Mouse (Mus musculus) midbrain, embryonic 14.5 days (tissue): ENCODE measurements at regions not wholly inside any gene's neighbourhood (a gene's known extent, or its start where the extent isn't known, plus 50 kb on each side); places are given as distances from the start of the nearest gene placed in this dataset.
A peak's percentile ranks its signal among the peaks of the same experiment; 100 is the strongest.

Experiments
- ATAC-seq: fragments of 200-750 bp; cut with Nextera tagmentation; 2 replicates; pipeline ENCODE4 v1.8.0; 2017; ENCODE audit warnings: moderate number of reproducible peaks, moderate library complexity; ENCODE audit not compliant: low FRiP score, low TSS enrichment
- DNase-seq: peaks from one replicate; pipeline ENCODE4 v3.0.0-alpha.2; 2015
- H3K27ac ChIP-seq: fragments of 300-500 bp; sonication (generic); replicated peaks from 2 replicates; pipeline ENCODE4 v1.5.1; 2014; ENCODE audit warnings: mild to moderate bottlenecking, low read depth, low read length, moderate library complexity
- H3K27me3 ChIP-seq: fragments of 300-500 bp; sonication (generic); 2 replicates; pipeline ENCODE4 v1.6.1; 2014; ENCODE audit warnings: low read length, control low read depth, mixed read lengths; ENCODE audit not compliant: control insufficient read depth, insufficient read depth
- H3K36me3 ChIP-seq: fragments of 300-500 bp; sonication (generic); 2 replicates; pipeline ENCODE4 v1.6.1; 2014; ENCODE audit warnings: low read length, control low read depth; ENCODE audit not compliant: control insufficient read depth, insufficient read depth
- H3K4me1 ChIP-seq: fragments of 300-500 bp; sonication (generic); 2 replicates; pipeline ENCODE4 v1.6.1; 2014; ENCODE audit warnings: mild to moderate bottlenecking, antibody characterized with exemption, low read length, control low read depth; ENCODE audit not compliant: control insufficient read depth, insufficient read depth
- H3K4me2 ChIP-seq: fragments of 300-500 bp; sonication (generic); 2 replicates; pipeline ENCODE4 v1.6.1; 2014; ENCODE audit warnings: mild to moderate bottlenecking, low read length, moderate library complexity
- H3K4me3 ChIP-seq: fragments of 300-500 bp; sonication (generic); replicated peaks from 2 replicates; pipeline ENCODE4 v1.5.1; 2014; ENCODE audit warnings: low read depth, low read length
- H3K9ac ChIP-seq: fragments of 300-500 bp; sonication (generic); replicated peaks from 2 replicates; pipeline ENCODE4 v1.6.1; 2014; ENCODE audit warnings: mild to moderate bottlenecking, low read length, moderate library complexity
- H3K9me3 ChIP-seq: fragments of 300-500 bp; sonication (generic); 2 replicates; pipeline ENCODE4 v1.6.1; 2016; ENCODE audit warnings: low read length, control low read depth, mixed read lengths; ENCODE audit not compliant: control insufficient read depth
- WGBS: fragments of 180-500 bp; shearing (Covaris S2); extraction: QIAGEN DNeasy Blood & Tissue Kit; methylation state at CpG from one replicate; pipeline ENCODE4 v1.1.7; 2014; 5-methylcytosine and 5-hydroxymethylcytosine counted together

DNA sequence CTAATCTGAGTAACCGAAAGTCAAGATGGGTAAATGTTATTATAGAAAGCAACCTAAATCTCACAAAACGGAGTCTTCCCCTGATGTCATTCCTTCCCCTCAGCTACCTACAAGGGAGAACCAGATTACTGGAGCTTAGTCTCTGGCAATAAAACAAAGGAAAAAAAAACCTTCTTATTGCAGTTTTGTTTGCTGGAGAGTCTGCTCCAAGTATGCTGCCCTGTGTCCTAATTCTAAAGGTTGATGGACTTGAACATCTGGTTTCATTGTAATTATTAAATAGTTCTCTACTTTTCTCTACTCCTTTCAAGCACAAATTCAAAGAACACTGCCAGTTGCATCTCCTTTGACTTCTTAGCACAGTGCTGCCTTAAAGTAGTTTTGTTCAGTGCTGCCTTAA lies 209.4 kb upstream of the Prmt6 start:
- Histone ChIP-seq H3K27me3 (no peaks in the 10 kb centered on the region), H3K4me3 (no peak overlapping the region), H3K27ac (no peak overlapping the region), H3K36me3 (no peaks in the 10 kb centered on the region), H3K4me1 (no peaks in the 10 kb centered on the region), H3K4me2 (no peak overlapping the region), H3K9me3 (no peaks in the 10 kb centered on the region), H3K9ac (no peak overlapping the region)
- no peak for DNase-seq
- 79% methylated on average over 2 of the region's 2 CpGs for WGBS
- ATAC-seq: no peak

DNA sequence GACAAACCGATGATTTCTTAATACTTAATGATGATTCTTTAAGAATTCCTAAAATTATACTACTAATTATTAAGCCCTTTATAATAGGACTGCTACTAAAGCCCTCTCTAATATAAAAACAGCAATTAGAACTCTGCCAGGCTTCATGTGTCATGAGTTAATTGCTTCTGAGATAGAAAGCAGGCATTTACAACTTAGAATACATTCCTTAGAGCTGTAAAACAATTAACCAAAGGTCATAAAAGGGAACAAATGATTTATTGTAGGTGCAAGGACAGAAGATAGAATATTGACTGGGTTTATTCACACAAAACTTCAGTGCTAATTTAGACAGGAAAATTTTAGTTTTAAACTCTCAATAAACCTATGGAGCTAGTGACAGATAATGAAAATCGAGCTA lies 208.1 kb upstream of the Prmt6 start:
- Histone ChIP-seq H3K27ac (no peak overlapping the region), H3K4me3 (no peak overlapping the region), H3K36me3 (no peaks in the 10 kb centered on the region), H3K27me3 (no peaks in the 10 kb centered on the region), H3K4me1 (no peaks in the 10 kb centered on the region), H3K4me2 (no peak overlapping the region), H3K9ac (no peak overlapping the region), H3K9me3 (no peaks in the 10 kb centered on the region)
- 90% methylated on average over 2 of the region's 2 CpGs for WGBS
- DNase-seq: no peak
- ATAC-seq: no peak

DNA sequence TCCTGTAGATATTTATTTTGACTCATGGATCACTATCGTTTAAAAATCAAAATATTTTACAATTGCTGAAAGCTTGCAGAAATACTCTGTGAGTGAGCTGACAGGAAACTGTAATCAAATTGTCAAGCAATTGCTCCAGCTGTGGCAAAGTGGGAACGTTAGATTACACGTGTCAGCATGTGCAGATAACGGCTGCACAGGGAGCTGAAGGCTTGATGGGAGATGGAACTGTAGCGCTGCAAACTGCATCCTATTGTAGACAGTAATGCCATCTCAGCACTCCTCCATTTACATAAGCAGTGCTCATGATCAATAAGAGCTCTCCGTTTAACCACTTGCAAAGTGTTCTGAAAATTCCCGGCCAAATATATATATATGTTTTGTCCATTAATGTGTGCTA lies 201.7 kb upstream of the Prmt6 start:
- Histone ChIP-seq H3K4me3 (no peak overlapping the region), H3K9me3 (no peaks in the 10 kb centered on the region), H3K4me1 (no peaks in the 10 kb centered on the region), H3K27me3 (no peaks in the 10 kb centered on the region), H3K4me2 (no peak overlapping the region), H3K9ac (no peak overlapping the region), H3K36me3 (no peaks in the 10 kb centered on the region), H3K27ac (no peak overlapping the region)
- WGBS: 76% methylated on average over 7 of the region's 7 CpGs
- DNase-seq (peak; percentile 23), ATAC-seq (no peak)
